ENCODE assay signal across 8 mouse cellular contexts in the genomic region with DNA sequence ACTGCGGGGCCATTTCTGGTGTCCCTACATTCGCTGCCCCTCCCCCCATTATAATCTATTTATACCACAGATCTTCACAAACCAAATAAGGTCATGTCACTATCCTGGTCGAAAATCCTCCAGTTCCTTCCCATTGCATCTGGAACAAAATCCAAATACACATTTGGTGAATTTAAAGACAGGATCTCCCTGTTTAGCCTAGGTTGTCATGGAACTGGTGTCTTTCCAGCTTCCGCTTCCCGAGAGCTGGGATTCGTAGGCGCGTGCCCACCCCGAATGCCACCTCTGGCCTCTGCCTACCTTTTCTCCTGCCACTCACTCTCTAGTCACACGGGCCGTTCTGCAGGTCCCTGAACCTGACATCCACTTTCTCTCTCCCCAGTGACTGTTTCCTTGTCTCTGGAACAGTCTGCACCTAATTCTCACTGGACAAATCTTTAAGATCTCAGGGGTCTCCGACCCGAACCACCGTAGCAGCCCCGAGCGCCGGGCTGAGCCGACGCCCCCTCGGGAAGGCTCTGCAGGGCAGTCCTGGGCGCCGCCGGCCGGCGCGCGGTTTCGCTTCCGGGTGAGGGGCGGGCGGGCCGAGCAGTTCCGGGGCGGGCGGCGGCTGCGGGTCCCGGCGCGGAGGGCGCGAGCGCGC. TPM values are rescaled to one million over a fixed set of nuclear protein-coding genes. Genes with fewer than 3 reads are reported as not detected.
DNase-seq lines count a peak whose midpoint lies in the region; ATAC-seq and TF ChIP-seq lines count a peak whose summit lies in the region.

TSS of gene Mosmo (plus strand) at position 618 of the 643 bp plus-strand sequence.

- ATAC-seq in embryonic facial prominence, embryonic 15.5 days (ENCODE audit: insufficient number of reproducible peaks, low FRiP score, low TSS enrichment, low read depth): peak; percentile 91
- ATAC-seq in limb, embryonic 15.5 days (ENCODE audit: insufficient number of reproducible peaks, low FRiP score, low TSS enrichment, low read depth): peak; percentile 86
- peak; percentile 95 for ATAC-seq in midbrain, postnatal 0 days (ENCODE audit: low FRiP score)

- no peaks in the 10 kb centered on the region for H3K36me3 ChIP-seq in embryonic facial prominence, embryonic 15.5 days
- H3K36me3 ChIP-seq in limb, embryonic 15.5 days: 0 out of 2 replicates have a peak, but pooled peaks cover 2% of the 10 kb centered on the region
- no peaks in the 10 kb centered on the region for H3K36me3 ChIP-seq in midbrain, postnatal 0 days (ENCODE audit: insufficient read depth, low read length)

- peak; percentile 87 for DNase-seq in A20 (ENCODE audit: low read depth, low spot score)
- peak; percentile 53 to 67 for DNase-seq in adrenal gland, postnatal 4 days (ENCODE audit: low spot score in 2 of 2)
- DNase-seq in heart, adult 9 months (ENCODE audit: low spot score in 2 of 2): peak; percentile 53 to 63
- DNase-seq in kidney, adult 9 months: peak; percentile 68
- DNase-seq in midbrain, postnatal 0 days (ENCODE audit: low spot score): peak; percentile 69
- DNase-seq in spleen, postnatal 36 days (ENCODE audit: low spot score in 2 of 2): peak; percentile 57 to 59

- no peaks in the 10 kb centered on the region for H3K27me3 ChIP-seq in embryonic facial prominence, embryonic 15.5 days
- no peaks in the 10 kb centered on the region for H3K27me3 ChIP-seq in limb, embryonic 15.5 days
- H3K27me3 ChIP-seq in midbrain, postnatal 0 days (ENCODE audit: insufficient read depth, low read length): no peaks in the 10 kb centered on the region

- under 1% methylated on average over 42 of the region's 44 CpGs for WGBS in embryonic facial prominence, embryonic 15.5 days
- under 1% methylated on average over 43 of the region's 44 CpGs for WGBS in limb, embryonic 15.5 days
- under 1% methylated on average over 43 of the region's 44 CpGs for WGBS in midbrain, postnatal 0 days

- peak within 1 kb of the TSS; percentile 79 for H3K9ac ChIP-seq in embryonic facial prominence, embryonic 15.5 days
- H3K9ac ChIP-seq in limb, embryonic 15.5 days: peak within 1 kb of the TSS; percentile 80
- H3K9ac ChIP-seq in midbrain, postnatal 0 days (replicated peaks; ENCODE audit: low read length, poor library complexity, severe bottlenecking): peak within 1 kb of the TSS; percentile 92

- H3K4me1 ChIP-seq in embryonic facial prominence, embryonic 15.5 days: peaks cover 24% of the 10 kb centered on the region
- H3K4me1 ChIP-seq in limb, embryonic 15.5 days: peaks cover 25% of the 10 kb centered on the region
- H3K4me1 ChIP-seq in midbrain, postnatal 0 days (ENCODE audit: insufficient read depth, low read length): peaks cover 13% of the 10 kb centered on the region

- H3K4me3 ChIP-seq in embryonic facial prominence, embryonic 15.5 days (replicated peaks): peak within 1 kb of the TSS; percentile 85
- H3K4me3 ChIP-seq in limb, embryonic 15.5 days: peak within 1 kb of the TSS; percentile 82
- peak within 1 kb of the TSS; percentile 90 for H3K4me3 ChIP-seq in midbrain, postnatal 0 days (ENCODE audit: low read depth, low read length)

- H3K27ac ChIP-seq in embryonic facial prominence, embryonic 15.5 days (replicated peaks): peak within 1 kb of the TSS; percentile 58
- H3K27ac ChIP-seq in limb, embryonic 15.5 days: peak within 1 kb of the TSS; percentile 65
- H3K27ac ChIP-seq in midbrain, postnatal 0 days (ENCODE audit: low read depth, low read length): peak within 1 kb of the TSS; percentile 82

- H3K4me2 ChIP-seq in embryonic facial prominence, embryonic 15.5 days (replicated peaks): peak within 1 kb of the TSS; percentile 77
- peak within 1 kb of the TSS; percentile 79 for H3K4me2 ChIP-seq in limb, embryonic 15.5 days
- peak within 1 kb of the TSS; percentile 77 for H3K4me2 ChIP-seq in midbrain, postnatal 0 days (ENCODE audit: low read depth, low read length, poor library complexity, severe bottlenecking)

- no peak for TF ChIP-seq CTCF in midbrain, postnatal 0 days (IDR thresholded peaks at IDR 0.05)

- H3K9me3 ChIP-seq in embryonic facial prominence, embryonic 15.5 days (replicated peaks): no peaks in the 10 kb centered on the region
- H3K9me3 ChIP-seq in limb, embryonic 15.5 days: no peaks in the 10 kb centered on the region
- no peaks in the 10 kb centered on the region for H3K9me3 ChIP-seq in midbrain, postnatal 0 days (ENCODE audit: low read length)

RNA-seq across cellular contexts. Expression of gene Mosmo, which starts in this region (rescaled TPM):
- total RNA-seq in adrenal gland, postnatal 4 days (2021): 10 to 100 TPM; 36.2 to 41.2 TPM
- polyA plus RNA-seq in embryonic facial prominence, embryonic 15.5 days (2015; fragmentation: Nextera tagmentation; extraction: Ambion mirVana): 11.6 and 12.1 TPM in 2 replicates
- 10.6 and 11.5 TPM in 2 replicates for polyA plus RNA-seq in limb, embryonic 15.5 days (2015; fragmentation: Nextera tagmentation; extraction: Ambion mirVana)
- total RNA-seq in midbrain, postnatal 0 days (2014; rRNA removed): 21.2 and 31.8 TPM in 2 replicates
- polyA plus RNA-seq in midbrain, postnatal 0 days (2015; fragmentation: Nextera tagmentation; extraction: Ambion mirVana): 11.5 TPM in 2 replicates

Comparison
In these comparisons a context has a peak if more than half of its experiments do, and no peak if none do; other contexts are left out.
1. Peak in every context shown above with its lines: DNase-seq, ATAC-seq, H3K4me3 ChIP-seq and H3K27ac ChIP-seq.